Mouse (Mus musculus): ENCODE results near the gene Tet3. TPM values are rescaled to one million over a fixed set of nuclear protein-coding genes. Genes with fewer than 3 reads are reported as not detected.

Gene Tet3
- polyA plus RNA-seq, 1 experiment from 2014 or later = 75.4 TPM

DNA sequence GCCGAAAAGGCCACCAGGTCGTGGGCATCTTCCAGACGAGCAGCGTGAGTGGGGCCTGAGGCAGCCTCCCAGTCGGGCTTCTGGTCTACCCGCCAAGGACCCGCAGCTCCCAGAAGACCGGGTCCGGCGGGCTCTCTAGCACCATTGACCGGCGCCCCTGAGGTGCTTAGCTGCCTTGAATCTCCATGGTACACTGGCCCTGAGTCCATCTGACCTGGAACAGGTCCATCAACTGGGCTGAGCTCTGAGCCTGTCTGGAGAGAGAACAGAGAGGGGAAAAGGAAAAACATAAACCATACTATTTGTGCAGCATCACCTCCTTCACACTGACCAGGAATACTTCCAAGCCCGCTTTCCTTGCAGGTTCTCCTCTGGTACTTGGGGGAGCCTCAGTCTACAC is 54.3 kb downstream of the Tet3 start:
- Histone ChIP-seq H3K36me3 (peaks cover 58% of the 10 kb centered on the region), H3K9ac (no peak overlapping the region), H3K4me3 (no peak overlapping the region), H3K9me3 (no peaks in the 10 kb centered on the region), H3K27ac (no peak overlapping the region), H3K4me2 (no peak overlapping the region), H3K27me3 (no peaks in the 10 kb centered on the region), H3K4me1 (replicated peaks) (peaks cover 24% of the 10 kb centered on the region)
- 95% methylated on average over 13 of the region's 13 CpGs for WGBS
- no peak for ATAC-seq (ENCODE audit: low FRiP score)

DNA sequence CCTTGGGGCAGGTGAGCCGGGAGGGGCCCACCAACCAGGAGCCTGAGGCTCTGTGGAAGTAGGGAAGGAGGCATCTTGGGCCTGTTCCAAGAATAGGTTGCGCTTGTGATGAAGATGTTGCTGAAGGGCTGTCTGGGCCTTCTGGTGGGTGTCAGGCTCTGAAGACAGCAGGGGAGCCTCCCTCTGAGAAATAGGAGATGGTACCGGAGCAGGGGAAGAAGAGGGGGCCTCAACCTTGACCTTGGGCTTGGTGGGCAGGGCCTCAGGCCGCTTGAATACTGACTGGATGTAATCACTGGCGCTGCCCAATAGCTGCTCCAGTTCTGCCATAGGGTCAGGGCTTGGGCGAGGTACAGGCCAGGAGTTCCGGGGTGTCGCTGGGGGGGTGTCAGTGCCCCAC is 55.4 kb downstream of the Tet3 start:
- peaks cover 65% of the 10 kb centered on the region for H3K36me3 ChIP-seq
- no peaks in the 10 kb centered on the region for H3K27me3 ChIP-seq
- no peak overlapping the region for H3K4me3 ChIP-seq
- H3K4me2 ChIP-seq = no peak overlapping the region
- no peak overlapping the region for H3K27ac ChIP-seq
- H3K9ac ChIP-seq = no peak overlapping the region
- H3K9me3 ChIP-seq = no peaks in the 10 kb centered on the region
- WGBS = 94% methylated on average over 8 of the region's 8 CpGs
- peaks cover 25% of the 10 kb centered on the region for H3K4me1 ChIP-seq (replicated peaks)
- no peak for ATAC-seq (ENCODE audit: low FRiP score)

DNA sequence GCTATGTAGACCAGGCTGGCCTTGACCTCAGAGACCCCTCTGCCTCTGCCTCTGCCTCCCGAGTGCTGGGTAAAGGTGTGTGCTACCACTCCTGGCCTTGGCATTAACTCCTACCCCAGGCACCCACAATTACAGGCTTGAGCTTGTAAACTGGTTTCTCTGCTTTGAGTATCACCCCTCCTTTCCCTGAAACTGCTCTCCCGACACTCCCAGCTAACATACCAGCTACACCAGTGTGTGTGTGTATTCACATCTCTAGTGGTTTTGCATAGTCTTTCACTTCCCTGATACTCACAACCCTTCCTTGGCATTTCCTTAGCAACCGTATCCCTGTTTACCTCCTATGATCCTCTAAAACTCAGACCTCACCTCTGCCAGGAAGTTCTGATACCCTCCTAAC is 59.1 kb downstream of the Tet3 start:
- 86% methylated on average over 3 of the region's 3 CpGs for WGBS
- no peak overlapping the region for H3K27ac ChIP-seq
- ATAC-seq (ENCODE audit: low FRiP score) = no peak

GRCm38 (mm10) chr6:83397728-83398127 is 61.2 kb downstream of the Tet3 start:
- Histone ChIP-seq H3K9me3 (no peaks in the 10 kb centered on the region), H3K4me1 (replicated peaks) (peaks cover 19% of the 10 kb centered on the region), H3K36me3 (peaks cover 63% of the 10 kb centered on the region), H3K4me2 (no peak overlapping the region), H3K4me3 (no peak overlapping the region), H3K9ac (no peak overlapping the region), H3K27ac (no peak overlapping the region), H3K27me3 (no peaks in the 10 kb centered on the region)
- no peak for ATAC-seq (ENCODE audit: low FRiP score)
- WGBS = 86% methylated on average over 8 of the region's 8 CpGs

More for the DNA sequence above, 59.1 kb downstream of the Tet3 start:
- Histone ChIP-seq H3K9ac (no peak overlapping the region), H3K36me3 (peaks cover 75% of the 10 kb centered on the region), H3K4me3 (no peak overlapping the region), H3K4me1 (replicated peaks) (peaks cover 18% of the 10 kb centered on the region), H3K27me3 (no peaks in the 10 kb centered on the region), H3K9me3 (no peaks in the 10 kb centered on the region), H3K4me2 (no peak overlapping the region)

- no peaks in the 10 kb centered on the region for H3K9me3 ChIP-seq
- peaks cover 24% of the 10 kb centered on the region for H3K4me1 ChIP-seq (replicated peaks)
- 98% methylated on average over 2 of the region's 2 CpGs for WGBS
- no peak overlapping the region for H3K4me2 ChIP-seq
- H3K4me3 ChIP-seq = no peak overlapping the region
- H3K27ac ChIP-seq = no peak overlapping the region
- ATAC-seq (ENCODE audit: low FRiP score) = no peak
- peaks cover 54% of the 10 kb centered on the region for H3K36me3 ChIP-seq
- no peaks in the 10 kb centered on the region for H3K27me3 ChIP-seq
- no peak overlapping the region for H3K9ac ChIP-seq
Measured at GRCm38 (mm10) chr6:83396711-83397110, 62.2 kb downstream of the Tet3 start.

DNA sequence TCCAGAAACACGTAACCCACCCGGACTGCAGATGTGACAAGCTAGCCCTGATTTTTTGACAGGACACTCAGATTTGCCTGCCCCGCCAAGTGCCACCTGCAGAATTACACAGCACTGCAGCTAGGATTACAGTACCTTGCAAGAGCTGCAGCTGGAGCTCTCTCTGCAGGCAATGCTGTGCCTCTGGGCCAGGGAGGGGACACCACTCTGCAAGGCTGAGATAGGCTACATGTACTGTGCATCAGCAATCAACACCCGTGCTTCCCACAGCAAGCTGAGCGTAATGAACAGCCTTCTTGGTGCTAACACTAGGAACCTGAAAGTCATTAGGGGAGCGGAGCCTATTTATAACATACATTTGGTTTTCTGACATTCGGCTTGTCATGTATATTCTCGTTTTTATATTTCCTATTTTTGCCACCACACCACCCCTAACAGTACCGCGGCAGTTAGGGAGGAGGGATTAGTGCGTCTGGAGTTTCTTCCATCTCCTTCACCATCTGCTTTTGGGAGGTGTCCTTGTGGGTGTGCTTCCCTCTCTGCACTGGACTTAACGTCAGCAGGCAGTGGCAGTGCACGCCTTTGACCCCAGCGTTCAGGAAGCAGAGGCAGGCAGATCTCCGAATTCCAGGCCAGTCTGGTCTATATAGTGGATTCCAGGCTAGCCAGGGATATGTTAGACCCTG is 63.2 kb downstream of the Tet3 start:
- Histone ChIP-seq H3K4me2 (no peak overlapping the region), H3K9ac (no peak overlapping the region), H3K4me1 (replicated peaks) (peaks cover 27% of the 10 kb centered on the region), H3K27me3 (no peaks in the 10 kb centered on the region), H3K4me3 (no peak overlapping the region), H3K27ac (no peak overlapping the region), H3K9me3 (no peaks in the 10 kb centered on the region), H3K36me3 (peaks cover 46% of the 10 kb centered on the region)
- 95% methylated on average over 15 of the region's 15 CpGs for WGBS
- no peak for ATAC-seq (ENCODE audit: low FRiP score)

DNA sequence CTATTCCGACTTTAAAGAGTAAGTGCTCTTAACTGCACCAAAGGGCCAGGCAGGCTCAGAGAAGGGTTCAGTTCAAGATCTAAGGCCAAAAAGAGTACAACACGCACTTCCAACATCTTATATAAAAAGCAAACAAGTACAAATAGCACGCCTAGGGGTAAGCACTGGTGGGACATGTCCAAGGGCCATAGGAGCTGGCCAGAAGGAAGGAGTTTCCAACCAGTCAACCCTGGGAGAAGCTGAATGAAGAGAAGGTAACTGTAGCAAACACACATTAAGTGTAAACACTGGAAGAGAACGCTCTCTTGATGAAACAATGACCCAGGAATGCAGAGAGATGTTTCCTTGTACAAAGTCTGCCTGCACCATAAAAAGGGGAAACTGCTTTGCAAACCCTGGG is 64.8 kb downstream of the Tet3 start:
- no peak overlapping the region for H3K4me3 ChIP-seq
- peaks cover 16% of the 10 kb centered on the region; the same call in 1 of the 2 replicates for H3K4me1 ChIP-seq (replicated peaks)
- no peaks in the 10 kb centered on the region for H3K27me3 ChIP-seq
- H3K36me3 ChIP-seq = peaks cover 44% of the 10 kb centered on the region
- no peak for ATAC-seq (ENCODE audit: low FRiP score)
- H3K9ac ChIP-seq = no peak overlapping the region
- H3K9me3 ChIP-seq = no peaks in the 10 kb centered on the region
- 94% methylated on average over 4 of the region's 4 CpGs for WGBS
- H3K4me2 ChIP-seq = no peak overlapping the region
- H3K27ac ChIP-seq = no peak overlapping the region

GRCm38 (mm10) chr6:83392166-83392780 is 66.6 kb downstream of the Tet3 start:
- 95% methylated on average over 8 of the region's 8 CpGs for WGBS

GRCm38 (mm10) chr6:83385569-83386090 is 73.3 kb downstream of the Tet3 start:
- WGBS = 93% methylated on average over 9 of the region's 9 CpGs
- no peak for ATAC-seq (ENCODE audit: low FRiP score)

More at GRCm38 (mm10) chr6:83392166-83392780, 66.6 kb downstream of the Tet3 start:
- no peaks in the 10 kb centered on the region for H3K9me3 ChIP-seq
- ATAC-seq (ENCODE audit: low FRiP score) = no peak
- peaks cover 30% of the 10 kb centered on the region for H3K36me3 ChIP-seq
- H3K27me3 ChIP-seq = no peaks in the 10 kb centered on the region
- no peak overlapping the region for H3K4me3 ChIP-seq
- peaks cover 17% of the 10 kb centered on the region; the same call in 1 of the 2 replicates for H3K4me1 ChIP-seq (replicated peaks)
- H3K9ac ChIP-seq = no peak overlapping the region
- H3K4me2 ChIP-seq = no peak overlapping the region
- no peak overlapping the region for H3K27ac ChIP-seq

GRCm38 (mm10) chr6:83381510-83382491 is 77.1 kb downstream of the Tet3 start:
- Histone ChIP-seq H3K9ac (no peak overlapping the region), H3K9me3 (no peaks in the 10 kb centered on the region), H3K4me3 (no peak overlapping the region), H3K4me2 (no peak overlapping the region), H3K27me3 (no peaks in the 10 kb centered on the region), H3K4me1 (replicated peaks) (no peaks in the 10 kb centered on the region), H3K27ac (no peak overlapping the region), H3K36me3 (peaks cover 88% of the 10 kb centered on the region)
- 89% methylated on average over 10 of the region's 10 CpGs for WGBS
- no peak for ATAC-seq (ENCODE audit: low FRiP score)

More at GRCm38 (mm10) chr6:83385569-83386090, 73.3 kb downstream of the Tet3 start:
- Histone ChIP-seq H3K4me2 (no peak overlapping the region), H3K27me3 (no peaks in the 10 kb centered on the region), H3K4me3 (no peak overlapping the region), H3K4me1 (replicated peaks) (peaks cover 12% of the 10 kb centered on the region; the same call in 1 of the 2 replicates), H3K27ac (no peak overlapping the region), H3K9ac (no peak overlapping the region), H3K9me3 (no peaks in the 10 kb centered on the region), H3K36me3 (peaks cover 53% of the 10 kb centered on the region)

DNA sequence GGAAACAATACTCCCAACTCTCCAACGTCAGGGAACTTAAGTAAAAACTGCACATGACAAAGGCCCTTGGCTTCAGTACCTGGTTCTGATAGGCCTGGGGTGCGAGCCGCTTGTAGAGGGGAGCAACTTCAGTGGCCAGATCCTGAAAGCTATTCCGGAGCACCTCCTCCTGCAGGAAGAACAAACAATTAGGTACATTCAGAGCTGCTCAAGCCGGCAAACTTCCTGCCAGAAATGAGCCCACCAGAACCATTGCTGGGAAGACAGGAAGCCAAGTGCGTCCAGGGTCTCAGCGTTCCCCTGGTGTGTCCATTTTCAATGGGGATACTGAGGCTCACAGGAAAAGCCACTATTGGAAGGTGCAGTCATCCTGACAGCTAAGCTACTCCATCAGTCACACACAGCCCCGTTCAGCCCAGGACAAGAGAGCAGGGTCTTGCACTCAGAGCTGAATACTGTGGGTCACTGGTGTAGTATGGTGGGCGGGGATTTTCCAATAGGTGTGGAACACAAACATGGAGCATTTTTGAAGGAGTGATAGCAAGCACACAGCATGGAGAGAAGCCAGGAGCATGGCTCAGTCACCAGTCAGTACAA is 85.1 kb downstream of the Tet3 start:
- no peak overlapping the region for H3K4me2 ChIP-seq
- H3K9ac ChIP-seq = no peak overlapping the region
- H3K27me3 ChIP-seq = no peaks in the 10 kb centered on the region
- 84% methylated on average over 9 of the region's 9 CpGs for WGBS
- no peaks in the 10 kb centered on the region for H3K9me3 ChIP-seq
- ATAC-seq (ENCODE audit: low FRiP score) = no peak
- peaks cover 99% of the 10 kb centered on the region for H3K36me3 ChIP-seq
- H3K4me3 ChIP-seq = no peak overlapping the region
- H3K4me1 ChIP-seq (replicated peaks) = no peaks in the 10 kb centered on the region
- no peak overlapping the region for H3K27ac ChIP-seq

GRCm38 (mm10) chr6:83371350-83371749 is 87.5 kb downstream of the Tet3 start:
- WGBS = 90% methylated on average over 3 of the region's 3 CpGs

More at GRCm38 (mm10) chr6:83371350-83371749, 87.5 kb downstream of the Tet3 start:
- Histone ChIP-seq H3K4me3 (no peak overlapping the region), H3K27ac (no peak overlapping the region), H3K27me3 (no peaks in the 10 kb centered on the region), H3K9me3 (no peaks in the 10 kb centered on the region), H3K9ac (no peak overlapping the region), H3K4me1 (replicated peaks) (no peaks in the 10 kb centered on the region), H3K36me3 (peaks cover 97% of the 10 kb centered on the region), H3K4me2 (no peak overlapping the region)
- ATAC-seq (ENCODE audit: low FRiP score) = no peak
